Mouse (Mus musculus): ENCODE data around the gene Matk.
A peak's percentile ranks its signal among the peaks of the same experiment; 100 is the strongest.

- TF ChIP-seq CTCF (IDR thresholded peaks at IDR 0.05; ENCODE audit: insufficient read depth, low read depth, low read length) (no peak), POLR2A (IDR thresholded peaks at IDR 0.05; ENCODE audit: insufficient read depth, low read depth, low read length) (peak; percentile 47; the same call in 1 of the 2 replicates)
Measured at GRCm38 (mm10) chr10:81268056-81268455, 15.3 kb downstream of the Matk start.
